Mouse (Mus musculus) hindbrain, postnatal 0 days (tissue): Measurements from ENCODE around the gene Catsperg1. TPM values are rescaled to one million over a fixed set of nuclear protein-coding genes. Genes with fewer than 3 reads are reported as not detected.

Experiments
- ATAC-seq: fragments of 200-750 bp; cut with Nextera tagmentation; 2 replicates; pipeline ENCODE4 v1.8.0; 2017; ENCODE audit warnings: mild to moderate bottlenecking, moderate TSS enrichment, moderate library complexity
- DNase-seq: peaks from one replicate; pipeline ENCODE4 v3.0.0-alpha.2; 2015; ENCODE audit warnings: low spot score
- H3K27ac ChIP-seq: fragments of 300-500 bp; sonication (generic); 2 replicates; pipeline ENCODE4 v1.5.1; 2014; ENCODE audit warnings: mild to moderate bottlenecking
- H3K27me3 ChIP-seq: fragments of 300-500 bp; sonication (generic); 2 replicates; pipeline ENCODE4 v1.6.1; 2014; ENCODE audit warnings: low read length, mixed read lengths; ENCODE audit not compliant: insufficient read depth
- H3K36me3 ChIP-seq: fragments of 300-500 bp; sonication (generic); 2 replicates; pipeline ENCODE4 v1.6.1; 2014; ENCODE audit warnings: low read length, mixed read lengths; ENCODE audit not compliant: insufficient read depth
- H3K4me1 ChIP-seq: fragments of 300-500 bp; sonication (generic); 2 replicates; pipeline ENCODE4 v1.6.1; 2014; ENCODE audit warnings: antibody characterized with exemption, low read length, mixed read lengths; ENCODE audit not compliant: insufficient read depth
- H3K4me2 ChIP-seq: fragments of 300-500 bp; sonication (generic); 2 replicates; pipeline ENCODE4 v1.6.1; 2014; ENCODE audit warnings: low read depth, mild to moderate bottlenecking, low read length, moderate library complexity, mixed read lengths
- H3K4me3 ChIP-seq: fragments of 300-500 bp; sonication (generic); 2 replicates; pipeline ENCODE4 v1.5.1; 2014; ENCODE audit warnings: low read length
- H3K9ac ChIP-seq: fragments of 300-500 bp; sonication (generic); replicated peaks from 2 replicates; pipeline ENCODE4 v1.6.1; 2014; ENCODE audit warnings: mild to moderate bottlenecking, low read length, moderate library complexity, mixed read lengths
- H3K9me3 ChIP-seq: fragments of 300-500 bp; sonication (generic); 2 replicates; pipeline ENCODE4 v1.6.1; 2016; ENCODE audit warnings: low read length, mixed read lengths
- CTCF ChIP-seq: IDR thresholded peaks from 2 replicates; pipeline ENCODE4 v1.5.1; 2016; ENCODE audit warnings: antibody characterized with exemption, control low read depth, low read depth
- WGBS: fragments of 180-500 bp; shearing (Covaris S2); extraction: QIAGEN DNeasy Blood & Tissue Kit; methylation state at CpG from one replicate; pipeline ENCODE4 v1.1.7; 2014; 5-methylcytosine and 5-hydroxymethylcytosine counted together
- polyA plus RNA-seq: library from polyadenylated mRNA; unstranded; fragments of >200 nt; fragmentation: Nextera tagmentation; extraction: Ambion mirVana; gene quantifications from 2 replicates; pipeline ENCODE4 v1.2.1, GENCODE M21; 2015
- total RNA-seq: library from RNA; depleted of rRNA; stranded (reverse); fragments of >200 nt; gene quantifications from 2 replicates; pipeline ENCODE4 v1.2.3, GENCODE M21; 2014

Gene Catsperg1
- total and polyA plus RNA-seq, 2 experiments from 2014 or later, result 0.95 to 2.4 TPM

DNA sequence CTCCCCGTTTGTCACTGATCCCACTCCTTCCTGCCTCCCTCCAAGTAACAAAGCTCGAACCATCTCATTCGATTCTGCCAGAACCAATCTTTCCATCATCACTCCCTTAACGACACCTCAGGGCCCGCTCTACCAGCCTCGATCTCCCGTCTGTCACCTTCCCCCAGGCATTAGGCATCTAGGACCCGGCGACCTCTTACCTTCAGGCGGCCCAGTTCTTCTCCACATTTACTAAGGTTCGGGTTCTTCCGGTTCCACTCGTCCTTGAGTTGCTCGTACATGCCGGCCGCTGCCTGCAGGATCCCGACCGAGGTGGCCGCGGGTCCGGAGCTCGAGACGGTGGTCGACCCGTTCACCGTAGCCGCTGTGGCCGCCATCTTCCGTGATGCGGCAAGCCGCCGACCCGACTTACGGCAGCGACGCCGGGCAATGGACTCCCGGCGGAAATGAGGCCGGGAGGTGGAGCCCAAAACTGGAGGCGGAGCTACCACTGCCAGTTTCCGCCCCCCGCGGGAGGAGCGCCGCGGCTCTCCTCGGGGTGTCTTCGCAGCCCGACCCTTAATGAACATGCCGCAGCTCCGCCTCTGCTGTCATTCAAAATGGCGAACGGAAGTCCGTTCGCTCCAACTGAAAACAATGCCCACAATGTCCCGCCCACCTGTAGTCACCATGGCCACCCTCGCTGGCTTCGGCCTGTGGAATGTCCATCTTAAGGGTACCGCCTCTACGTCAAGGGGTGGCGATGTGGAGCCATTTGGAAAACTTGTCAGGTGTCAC is 33.6 kb downstream of the Catsperg1 start, which contains the start of gene Psmd8:
Psmd8 (minus strand) TSS at position 625 of the 777 bp plus-strand sequence.
- DNase-seq, result peak; percentile 99
- H3K27ac ChIP-seq, result peak within 1 kb of the TSS; percentile 76
- H3K27me3 ChIP-seq, result no peaks in the 10 kb centered on the region

DNA sequence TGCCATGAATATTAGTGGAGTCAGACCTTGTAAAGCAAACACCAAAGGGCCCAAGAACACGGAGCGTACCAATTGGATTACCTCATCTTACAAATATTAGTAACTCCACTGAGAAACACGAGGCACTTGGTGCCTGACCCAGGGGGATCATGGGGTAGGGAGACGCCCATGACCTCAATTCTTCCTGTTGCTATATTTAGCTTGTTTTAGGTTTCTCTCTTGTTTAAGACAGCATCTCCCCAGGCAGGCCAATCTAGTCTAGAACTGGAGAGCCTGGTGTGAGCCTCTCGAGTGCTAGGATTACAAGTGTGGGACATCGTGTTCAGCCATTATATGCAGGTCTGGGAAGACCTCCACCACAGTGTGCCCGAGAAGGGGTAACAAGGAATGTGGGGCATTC is 34.5 kb downstream of the Catsperg1 start:
- WGBS, result 59% methylated on average over 7 of the region's 7 CpGs
- no peak for ATAC-seq
- H3K9ac ChIP-seq, result peak overlapping the region; percentile 73

More for the DNA sequence above, 33.6 kb downstream of the Catsperg1 start, which contains the start of gene Psmd8:
- TF ChIP-seq CTCF, result peak; percentile 62
- H3K36me3 ChIP-seq, result peaks cover 13% of the 10 kb centered on the region
- H3K9ac ChIP-seq, result peak within 1 kb of the TSS; percentile 73
- H3K4me1 ChIP-seq, result peaks cover 10% of the 10 kb centered on the region
- H3K4me3 ChIP-seq, result peak within 1 kb of the TSS; percentile 49
- H3K9me3 ChIP-seq, result no peaks in the 10 kb centered on the region
- ATAC-seq, result peak; percentile 98
- peak within 1 kb of the TSS; percentile 85 for H3K4me2 ChIP-seq
- under 1% methylated on average over 62 of the region's 62 CpGs for WGBS

DNA sequence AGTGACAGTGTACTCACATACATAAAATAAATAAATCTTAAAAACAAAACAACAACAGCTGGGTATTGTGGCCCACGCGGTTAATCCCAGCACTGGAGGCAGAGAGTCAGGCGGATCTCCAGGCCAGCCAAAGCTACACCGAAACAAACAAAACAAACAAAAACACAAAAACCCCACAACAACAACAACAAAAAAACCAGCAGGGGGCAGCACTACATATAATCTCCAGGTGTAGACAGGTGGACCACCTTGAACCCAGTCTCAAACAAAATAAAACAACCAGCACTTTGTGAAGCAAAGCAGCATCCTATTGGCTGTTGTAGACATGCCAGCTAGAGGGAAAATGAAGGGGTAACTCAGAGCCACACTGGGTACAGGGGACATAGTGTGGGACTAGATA is 35.7 kb downstream of the Catsperg1 start:
- H3K36me3 ChIP-seq, result peaks cover 32% of the 10 kb centered on the region
- peaks cover 10% of the 10 kb centered on the region for H3K4me1 ChIP-seq
- no peak for ATAC-seq
- DNase-seq, result no peak
- WGBS, result 85% methylated on average over 4 of the region's 4 CpGs
- no peaks in the 10 kb centered on the region for H3K9me3 ChIP-seq
- H3K4me2 ChIP-seq, result no peak overlapping the region
- no peak overlapping the region for H3K9ac ChIP-seq
- no peak overlapping the region for H3K27ac ChIP-seq
- peak; percentile 37; the same call in 1 of the 2 replicates for TF ChIP-seq CTCF
- H3K4me3 ChIP-seq, result no peak overlapping the region
- H3K27me3 ChIP-seq, result peaks cover 12% of the 10 kb centered on the region; the same call in 1 of the 2 replicates

More for the DNA sequence above, 34.5 kb downstream of the Catsperg1 start:
- TF ChIP-seq CTCF, result no peak
- DNase-seq, result no peak
- 0 out of 2 replicates have a peak, but pooled peaks cover under 1% of the 10 kb centered on the region for H3K27me3 ChIP-seq
- peak overlapping the region; percentile 85 for H3K4me2 ChIP-seq
- H3K9me3 ChIP-seq, result no peaks in the 10 kb centered on the region
- peaks cover 22% of the 10 kb centered on the region for H3K36me3 ChIP-seq
- H3K27ac ChIP-seq, result no peak overlapping the region
- H3K4me3 ChIP-seq, result peak overlapping the region; percentile 49
- peaks cover 10% of the 10 kb centered on the region for H3K4me1 ChIP-seq

DNA sequence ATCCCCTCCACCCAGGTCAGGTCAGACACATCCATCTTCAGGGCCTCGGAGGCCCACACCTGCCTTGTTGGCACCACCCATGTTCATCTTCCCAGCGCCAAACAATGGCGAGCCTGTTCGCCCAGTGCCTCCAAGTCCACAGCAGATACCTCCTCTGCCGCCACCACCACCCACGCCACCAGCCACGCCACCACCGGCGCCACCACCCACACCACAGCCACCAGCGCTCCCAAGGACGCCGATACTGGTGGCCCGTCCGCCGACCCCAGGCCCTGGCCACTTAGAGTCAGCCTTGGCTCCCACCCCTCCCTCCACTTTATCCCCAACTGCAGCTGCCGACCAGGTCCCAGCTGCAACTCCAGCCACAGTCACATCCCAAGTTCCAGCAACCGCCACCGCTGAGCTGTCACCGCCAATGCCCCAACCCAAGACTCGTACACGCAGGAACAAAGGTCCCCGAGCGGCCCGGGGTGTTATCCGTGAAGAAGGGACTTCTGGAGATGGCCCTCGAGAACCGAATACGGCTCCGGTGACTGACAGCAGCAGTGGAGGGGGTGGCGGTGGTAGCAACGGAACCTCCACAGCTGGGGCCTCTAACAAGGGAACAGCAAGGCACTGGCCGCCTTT is 41.3 kb downstream of the Catsperg1 start:
- no peak for DNase-seq
- H3K4me3 ChIP-seq, result no peak overlapping the region

DNA sequence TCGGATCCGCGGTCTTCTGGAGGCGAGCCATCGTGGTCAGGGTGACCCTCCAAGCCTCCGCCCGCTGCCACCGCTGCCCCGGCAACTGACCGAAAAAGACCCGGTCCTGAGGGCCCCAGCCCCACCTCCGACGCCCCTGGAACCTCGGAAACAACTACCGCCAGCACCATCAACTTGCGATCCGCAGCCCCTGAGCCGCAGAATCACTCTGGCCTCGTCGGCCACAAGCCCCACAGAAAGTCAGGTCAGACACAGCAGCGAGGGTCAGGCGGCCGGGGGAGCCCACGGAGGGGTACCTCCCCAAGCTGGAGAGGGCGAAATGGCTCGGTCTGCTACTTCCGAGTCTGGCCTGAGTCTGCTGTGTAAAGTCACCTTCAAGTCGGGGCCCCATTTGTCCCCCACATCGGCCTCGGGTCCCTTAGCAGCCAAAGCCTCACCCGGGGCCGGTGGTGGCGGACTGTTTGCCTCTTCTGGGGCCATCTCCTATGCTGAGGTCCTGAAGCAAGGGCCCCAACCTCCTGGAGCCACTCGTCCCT is 42.2 kb downstream of the Catsperg1 start:
- no peak overlapping the region for H3K27ac ChIP-seq
- ATAC-seq (no peak), DNase-seq (no peak)
- H3K27me3 ChIP-seq, result peaks cover 26% of the 10 kb centered on the region; the same call in 1 of the 2 replicates
- 12% methylated on average over 34 of the region's 34 CpGs for WGBS
- H3K4me2 ChIP-seq, result peak overlapping the region; percentile 83
- H3K9me3 ChIP-seq, result no peaks in the 10 kb centered on the region
- H3K36me3 ChIP-seq, result peaks cover 37% of the 10 kb centered on the region
- peaks cover 12% of the 10 kb centered on the region for H3K4me1 ChIP-seq
- peak overlapping the region; percentile 80 for H3K4me3 ChIP-seq
- no peak for TF ChIP-seq CTCF
- H3K9ac ChIP-seq, result peak overlapping the region; percentile 17; the same call in 1 of the 2 replicates

More for the DNA sequence above, 41.3 kb downstream of the Catsperg1 start:
- H3K27ac ChIP-seq, result no peak overlapping the region
- H3K4me2 ChIP-seq, result no peak overlapping the region
- no peak overlapping the region for H3K9ac ChIP-seq
- no peak for ATAC-seq
- no peak for TF ChIP-seq CTCF
- 43% methylated on average over 29 of the region's 32 CpGs for WGBS
- H3K36me3 ChIP-seq, result peaks cover 37% of the 10 kb centered on the region
- H3K27me3 ChIP-seq, result peaks cover 26% of the 10 kb centered on the region; the same call in 1 of the 2 replicates
- peaks cover 12% of the 10 kb centered on the region for H3K4me1 ChIP-seq
- no peaks in the 10 kb centered on the region for H3K9me3 ChIP-seq

DNA sequence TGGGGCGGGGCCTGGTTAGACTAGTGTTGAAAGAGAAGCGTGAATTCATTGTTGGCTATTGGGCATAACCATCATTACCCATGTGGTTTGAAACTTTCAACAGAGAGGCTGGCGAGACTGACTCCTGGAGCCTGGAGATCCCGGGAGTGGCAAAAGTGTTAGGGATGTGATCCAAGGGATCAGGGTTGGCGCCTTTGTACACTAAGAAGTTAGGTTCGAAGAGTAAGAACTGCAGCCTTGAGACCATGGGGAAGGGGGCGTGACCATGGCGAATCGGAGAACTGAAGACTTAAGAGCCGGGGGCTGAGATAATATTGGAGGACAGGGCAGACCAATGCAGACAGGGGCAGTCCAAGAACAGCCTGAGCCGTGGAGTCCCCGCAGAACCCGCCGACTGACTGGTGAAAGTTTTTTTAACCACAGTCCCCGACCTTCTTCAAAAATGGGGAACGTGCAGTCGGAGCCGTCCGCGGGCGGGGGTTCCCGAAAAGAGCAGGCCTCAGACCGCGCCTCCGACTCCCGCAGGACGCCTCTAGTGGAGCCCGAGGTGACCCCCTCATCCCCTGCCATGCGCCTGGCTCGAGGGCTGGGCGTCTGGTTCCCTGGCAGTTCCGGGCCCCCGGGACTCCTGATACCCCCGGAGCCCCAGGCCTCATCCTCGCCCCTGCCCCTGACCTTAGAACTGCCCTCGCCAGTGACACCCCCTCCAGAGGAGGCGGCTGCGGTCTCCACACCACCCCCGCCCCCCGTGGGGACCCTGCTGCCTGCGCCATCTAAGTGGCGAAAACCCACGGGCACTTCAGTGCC is 42.9 kb downstream of the Catsperg1 start:
- DNase-seq, result no peak
- TF ChIP-seq CTCF, result no peak
- no peaks in the 10 kb centered on the region for H3K9me3 ChIP-seq
- H3K4me2 ChIP-seq, result peak overlapping the region; percentile 83
- H3K4me3 ChIP-seq, result peak overlapping the region; percentile 80
- H3K27ac ChIP-seq, result no peak overlapping the region
- H3K36me3 ChIP-seq, result peaks cover 31% of the 10 kb centered on the region
- peaks cover 12% of the 10 kb centered on the region for H3K4me1 ChIP-seq
- H3K9ac ChIP-seq, result peak overlapping the region; percentile 17; the same call in 1 of the 2 replicates
- H3K27me3 ChIP-seq, result peaks cover 26% of the 10 kb centered on the region; the same call in 1 of the 2 replicates
- ATAC-seq, result no peak
- under 1% methylated on average over 42 of the region's 43 CpGs for WGBS
